Mouse (Mus musculus): ENCODE results near the gene Raf1.

The Raf1 gene

GRCm38 (mm10) chr6:115615983-115616382 is 60.5 kb downstream of the Raf1 start:
- peak; percentile 53 for DNase-seq (ENCODE audit: low read depth)

DNA sequence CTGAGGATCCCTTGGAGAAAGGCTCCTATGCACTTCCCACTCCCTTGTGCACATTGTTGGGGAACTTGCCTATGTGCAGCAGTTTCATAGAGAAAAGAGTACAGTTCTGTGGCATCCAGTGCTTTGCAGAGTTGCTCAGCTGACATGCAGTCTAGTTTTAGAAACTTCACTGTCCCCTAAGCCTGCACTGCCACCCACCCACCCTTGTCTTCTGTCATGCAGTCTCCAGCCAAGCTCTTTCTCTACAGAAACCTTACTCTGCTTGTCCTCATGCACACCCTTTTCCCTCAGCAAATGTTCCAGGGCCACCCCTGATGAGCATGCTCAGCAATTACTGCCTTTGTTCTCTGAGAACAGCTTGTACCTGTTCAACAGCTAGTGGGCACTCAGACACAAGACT is 62.6 kb downstream of the Raf1 start:
- DNase-seq (ENCODE audit: low read depth) = no peak

DNA sequence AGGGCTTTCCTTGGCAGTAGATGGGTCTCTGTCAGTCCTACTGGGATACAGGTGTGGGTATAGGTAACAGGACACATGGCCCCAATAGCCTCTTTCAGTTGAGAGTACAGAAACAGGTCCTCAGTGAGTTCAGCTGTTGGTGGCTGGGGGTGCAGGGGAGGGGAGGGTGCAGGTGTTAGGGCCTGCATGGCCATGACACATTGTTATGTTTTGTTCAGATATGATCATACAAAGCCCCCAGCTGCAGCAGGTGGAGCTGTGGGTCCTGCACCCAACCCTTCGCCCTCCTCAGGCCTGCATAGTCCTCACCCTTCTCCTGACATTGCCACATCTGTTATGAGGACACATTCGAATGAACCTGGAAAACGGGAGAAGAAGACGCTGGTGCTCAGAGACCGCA is 66.1 kb downstream of the Raf1 start:
- no peak for DNase-seq (ENCODE audit: low read depth)

DNA sequence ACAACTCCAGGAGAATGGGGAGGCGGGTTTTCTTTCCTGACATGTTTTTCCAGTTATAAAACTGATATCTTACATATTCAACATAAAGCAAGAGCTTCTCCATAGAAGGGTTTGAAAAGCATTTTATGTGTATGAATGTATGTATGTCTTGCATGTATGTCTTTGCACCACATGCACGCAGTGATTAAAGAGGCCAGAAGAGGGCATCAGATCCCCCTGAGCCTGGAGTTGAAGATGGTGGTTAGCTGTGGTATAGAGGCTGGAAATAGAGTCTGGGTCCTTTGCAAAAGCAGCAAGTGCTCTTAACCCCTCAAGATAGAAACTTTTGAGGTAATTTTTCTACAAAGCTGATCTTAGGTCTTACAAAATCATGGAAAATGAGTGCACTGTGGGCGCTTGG is 67.3 kb downstream of the Raf1 start:
- DNase-seq (ENCODE audit: low read depth) = peak; percentile 56

DNA sequence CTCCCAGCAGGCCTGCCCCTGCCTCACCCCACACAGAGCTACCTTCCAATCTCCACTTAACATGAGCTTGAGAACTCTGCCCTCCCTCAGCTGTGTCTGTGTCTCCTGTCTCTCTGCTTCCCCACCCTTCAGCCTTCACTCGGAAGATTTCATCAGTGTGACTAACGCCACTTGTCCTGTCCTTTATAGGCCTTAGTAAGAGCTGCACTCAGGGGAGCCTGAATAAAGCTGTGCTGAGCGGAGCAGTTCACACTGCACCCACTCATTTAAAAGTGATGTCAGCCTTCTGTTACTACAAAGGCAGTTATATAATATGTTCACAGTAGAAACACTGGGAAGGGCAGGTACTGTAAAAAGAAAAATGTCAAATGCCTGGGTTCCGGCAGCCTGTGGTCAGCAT is 69.0 kb downstream of the Raf1 start:
- no peak for DNase-seq (ENCODE audit: low read depth)

DNA sequence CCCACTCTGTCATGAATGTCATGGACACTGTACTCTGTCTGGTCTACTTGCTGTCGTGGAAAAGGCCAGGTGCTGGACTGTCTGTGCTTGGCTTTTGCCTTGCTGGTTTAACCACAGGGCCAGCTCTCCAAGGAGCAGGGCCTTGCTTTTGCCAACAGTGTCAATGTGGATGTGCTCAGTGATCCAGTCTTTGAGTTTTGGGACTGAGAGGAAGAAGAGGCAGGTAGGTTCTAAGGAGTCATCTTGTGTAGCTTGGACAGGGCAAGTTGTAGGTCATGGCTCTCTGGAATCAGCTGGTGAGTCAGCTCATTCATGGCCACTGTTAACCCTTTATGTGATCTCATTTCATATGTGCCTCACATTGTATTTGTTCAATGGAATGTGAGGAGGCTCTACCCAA is 70.0 kb downstream of the Raf1 start:
- no peak for DNase-seq (ENCODE audit: low read depth)

DNA sequence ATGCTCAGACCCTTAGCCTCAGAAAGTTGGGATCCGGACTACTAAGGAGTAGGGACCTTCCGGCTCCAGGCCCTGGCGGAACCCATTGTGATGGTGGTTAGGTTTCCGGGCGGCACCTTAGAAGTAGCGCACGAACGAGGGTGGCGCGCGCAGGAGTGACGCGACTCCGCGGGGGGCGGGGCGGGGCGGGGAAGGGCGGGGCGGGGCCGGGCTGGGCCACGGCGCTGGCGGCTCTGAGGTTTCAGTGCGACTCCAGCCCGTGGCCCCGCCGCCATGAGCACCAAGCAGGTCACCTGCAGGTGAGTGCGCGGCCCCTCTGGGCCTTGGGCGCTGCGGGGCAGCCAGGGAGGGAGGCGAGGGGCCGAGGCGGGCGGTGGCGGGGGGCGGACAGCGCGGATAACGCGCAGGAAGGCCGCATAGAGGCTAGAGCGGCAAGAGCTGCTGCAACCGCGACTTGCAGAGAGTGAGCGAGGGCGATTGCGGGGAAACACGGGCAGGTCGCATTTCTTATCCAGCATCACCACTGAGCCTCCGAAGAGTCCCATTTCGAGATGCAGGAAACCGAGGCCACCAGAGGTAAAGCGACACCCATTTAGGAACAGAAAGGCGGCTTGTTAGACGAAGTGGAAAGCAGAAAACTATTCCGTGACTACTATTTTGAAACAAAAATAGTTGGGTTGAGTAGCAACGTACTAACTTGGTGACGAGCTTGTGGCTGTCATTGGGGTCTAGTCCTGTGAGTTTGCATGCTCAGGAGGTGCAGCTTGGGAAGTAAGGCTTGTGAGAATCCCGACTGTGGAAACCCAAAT is 74.5 kb downstream of the Raf1 start, which contains the start of gene Mkrn2:
Mkrn2 (plus strand) TSS at position 188 of the 809 bp plus-strand sequence.
- peak; percentile 96 for DNase-seq (ENCODE audit: low read depth)

- DNase-seq (ENCODE audit: low read depth) = no peak
These were observed 75.1 kb downstream of the Raf1 start for GRCm38 (mm10) chr6:115601322-115601714.

GRCm38 (mm10) chr6:115595667-115596066 is 80.8 kb downstream of the Raf1 start:
- no peak for DNase-seq (ENCODE audit: low read depth)

DNA sequence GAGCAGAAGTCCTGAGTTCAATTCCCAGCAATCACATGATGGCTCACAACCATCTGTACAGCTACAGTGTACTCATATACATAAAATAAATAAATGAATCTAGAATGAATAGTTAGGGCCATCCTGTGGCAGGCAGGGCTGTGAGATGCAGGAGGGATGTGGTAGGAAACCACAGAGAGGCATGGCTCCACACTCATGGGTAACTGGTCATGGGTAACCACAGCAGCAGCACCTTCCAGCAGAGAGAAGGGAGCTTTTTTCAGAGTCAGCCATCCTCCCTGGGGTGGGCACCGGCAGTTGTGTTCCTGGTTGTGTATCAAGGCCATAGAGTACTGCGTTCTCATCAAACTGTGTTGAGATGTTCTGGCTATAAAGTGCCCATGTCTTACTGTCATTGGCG is 82.0 kb downstream of the Raf1 start:
- no peak for DNase-seq (ENCODE audit: low read depth)

- DNase-seq (ENCODE audit: low read depth) = no peak
These were observed 83.2 kb downstream of the Raf1 start for GRCm38 (mm10) chr6:115593252-115593651.

- DNase-seq (ENCODE audit: low read depth) = no peak
These were observed 84.0 kb downstream of the Raf1 start, which contains the start of gene Mkrn2os for GRCm38 (mm10) chr6:115592458-115592857. Gene Mkrn2os (minus strand): TSS chr6:115592576.

DNA sequence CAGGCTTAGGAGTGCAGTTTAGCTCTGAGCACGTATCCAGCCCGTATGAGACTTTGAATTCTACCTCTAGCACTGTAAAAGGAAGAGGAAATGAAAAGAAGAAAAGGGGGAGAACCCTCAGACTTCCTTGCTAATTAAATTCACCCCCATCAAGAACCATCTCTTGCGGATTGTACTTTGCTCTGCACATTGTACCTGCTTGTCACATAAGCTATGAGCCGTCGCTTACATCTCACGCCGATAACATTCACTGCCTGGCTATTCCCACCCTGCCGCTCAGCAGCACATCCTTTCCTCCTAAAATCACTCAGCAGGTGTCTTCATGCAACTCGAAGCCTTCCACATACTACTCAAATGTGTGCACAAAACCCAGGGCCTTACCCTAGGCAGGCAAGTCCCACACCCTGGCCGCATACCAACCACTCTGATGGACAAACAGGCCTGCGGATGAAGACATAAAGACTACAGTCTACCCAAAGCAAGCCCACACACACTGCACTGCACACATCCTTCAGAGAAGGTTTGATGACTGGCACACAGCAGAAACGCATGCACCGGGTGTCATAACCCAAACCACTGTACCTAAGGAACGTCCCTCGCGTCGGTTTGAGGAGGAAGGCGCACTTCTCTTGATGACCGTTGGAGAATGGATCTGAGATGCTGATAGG is 84.6 kb downstream of the Raf1 start:
- DNase-seq (ENCODE audit: low read depth) = no peak

- DNase-seq (ENCODE audit: low read depth) = no peak
These were observed 90.1 kb downstream of the Raf1 start for GRCm38 (mm10) chr6:115586321-115586720.

DNA sequence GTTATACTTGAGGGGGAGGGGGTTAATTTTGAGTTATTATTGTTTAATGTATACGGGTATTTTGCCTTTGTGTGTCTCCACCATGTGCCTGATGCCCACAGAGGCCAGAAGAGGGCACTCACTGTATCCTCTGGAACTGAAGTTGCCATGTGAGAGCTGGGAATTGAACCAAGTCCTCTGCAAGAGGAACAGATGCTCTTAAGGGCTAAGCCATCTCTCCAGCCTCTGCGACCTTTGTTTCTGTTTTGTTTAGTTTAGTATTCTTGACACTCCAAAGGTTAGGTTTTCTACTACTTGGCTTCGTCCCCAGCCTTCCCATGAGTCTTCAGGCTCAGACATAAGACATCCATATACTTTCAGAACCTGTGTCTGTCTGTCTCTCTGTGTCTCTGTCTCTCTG is 92.3 kb downstream of the Raf1 start:
- peak; percentile 15 for DNase-seq (ENCODE audit: low read depth)

DNA sequence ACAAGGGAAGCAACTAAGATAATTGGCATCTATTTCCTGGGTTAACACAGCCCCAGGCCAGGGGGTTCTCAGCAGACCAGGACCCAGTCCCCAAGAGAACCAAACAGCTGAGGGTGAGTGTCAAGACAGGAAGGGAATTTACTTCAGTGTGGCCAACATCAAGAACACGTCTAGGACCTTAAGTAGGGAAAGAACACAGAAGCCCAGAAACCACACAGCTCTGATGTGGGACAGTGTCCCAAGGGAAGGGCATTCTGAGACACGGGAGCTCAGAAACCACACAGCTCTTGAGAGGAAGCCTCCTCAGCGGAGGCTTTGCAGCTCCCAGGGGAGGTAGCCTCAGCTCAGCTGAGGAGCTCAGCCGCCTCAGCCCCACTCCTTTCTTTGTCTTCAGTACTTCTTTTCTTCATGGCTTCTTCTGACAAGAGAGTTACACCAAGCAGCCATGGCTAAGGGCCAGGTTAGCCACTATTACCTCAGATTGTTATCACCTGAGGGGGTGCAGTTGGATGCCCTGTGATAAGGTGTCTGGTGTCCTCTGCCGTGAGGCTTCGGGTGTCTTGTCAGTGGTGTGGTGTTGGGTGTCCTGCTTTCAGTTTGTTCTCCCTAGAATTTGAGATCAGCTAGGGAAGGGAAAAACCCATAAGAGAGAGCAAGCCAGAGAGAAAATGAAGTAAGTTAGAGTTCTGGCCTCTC is 92.9 kb downstream of the Raf1 start:
- no peak for DNase-seq (ENCODE audit: low read depth)

DNA sequence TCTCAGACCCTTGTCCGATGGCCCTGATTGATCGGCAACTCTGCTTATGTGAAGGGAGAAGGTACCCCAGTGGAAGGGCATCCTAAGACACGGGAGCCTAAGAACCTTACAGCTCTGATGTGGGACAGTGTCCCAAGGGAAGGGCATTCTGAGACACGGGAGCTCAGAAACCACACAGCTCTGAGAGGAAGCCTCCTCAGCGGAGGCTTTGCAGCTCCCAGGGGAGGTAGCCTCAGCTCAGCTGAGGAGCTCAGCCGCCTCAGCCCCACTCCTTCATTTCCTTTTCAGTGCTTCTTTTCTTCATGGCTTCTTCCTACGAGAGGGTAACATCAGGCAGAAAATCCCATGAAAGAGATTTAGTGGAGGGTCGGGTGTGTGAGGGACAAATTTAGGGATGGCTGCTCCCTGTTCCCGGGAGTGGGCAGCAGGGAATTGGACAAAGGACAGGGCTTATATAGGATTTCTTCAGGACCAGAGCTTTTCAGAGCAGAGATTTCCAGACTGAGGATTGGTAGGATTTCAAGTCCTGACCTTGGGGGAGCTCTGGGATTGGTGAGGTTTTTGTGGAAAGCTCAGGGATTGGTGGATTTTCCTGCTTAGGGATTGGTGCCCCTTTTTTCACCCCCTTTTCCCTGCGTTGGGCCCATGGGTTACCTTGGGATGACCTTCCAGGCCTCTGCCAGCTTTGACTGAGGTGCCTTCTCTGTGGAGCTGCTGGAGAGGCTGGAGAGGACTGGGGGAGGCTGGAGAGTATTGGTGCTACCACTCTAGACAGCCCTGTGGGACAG is 93.9 kb downstream of the Raf1 start:
- DNase-seq (ENCODE audit: low read depth) = no peak

DNA sequence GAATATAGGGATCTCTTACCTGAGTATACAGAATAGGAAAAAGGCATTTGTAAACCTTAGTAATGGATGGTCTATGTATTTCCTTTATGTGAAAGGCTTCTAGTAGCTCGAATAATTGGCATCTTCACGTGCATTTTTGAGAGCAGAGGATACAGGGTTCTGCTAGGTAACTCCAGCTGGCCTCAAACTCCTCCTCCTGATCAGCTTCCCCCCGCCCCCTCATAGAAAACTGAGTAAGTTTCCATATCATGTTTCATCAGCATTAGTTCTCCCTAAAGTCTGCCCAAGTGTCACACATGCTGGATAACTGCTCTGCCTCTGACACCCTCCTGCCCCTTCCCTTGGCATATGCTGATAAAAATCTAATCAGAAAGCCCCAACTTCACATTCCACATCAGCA is 95.6 kb downstream of the Raf1 start:
- DNase-seq (ENCODE audit: low read depth) = no peak

- no peak for DNase-seq (ENCODE audit: low read depth)
These were observed 98.5 kb downstream of the Raf1 start for GRCm38 (mm10) chr6:115577941-115578340.

DNA sequence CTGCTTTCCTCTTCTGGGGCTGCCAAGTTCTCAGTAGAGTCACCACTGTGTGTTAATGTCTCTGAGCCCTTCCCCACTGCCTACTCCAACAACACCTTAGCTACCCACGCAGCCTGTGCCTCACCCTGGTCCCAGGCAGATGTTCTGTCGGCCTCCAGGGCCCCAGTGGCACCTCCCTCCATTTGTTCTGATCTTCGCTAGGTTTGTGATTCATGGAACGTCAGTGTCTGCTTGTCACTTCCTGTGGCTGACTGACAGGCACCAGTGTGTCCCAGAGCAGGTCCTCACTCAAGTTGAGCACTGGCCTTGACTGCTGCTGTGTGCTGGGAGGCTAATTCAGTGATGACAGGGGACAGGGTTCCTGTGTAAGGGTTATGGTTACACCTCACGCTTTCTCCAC is 99.0 kb downstream of the Raf1 start:
- DNase-seq (ENCODE audit: low read depth) = no peak

GRCm38 (mm10) chr6:115574171-115574570 is 102.3 kb downstream of the Raf1 start:
- DNase-seq (ENCODE audit: low read depth) = no peak
